Mouse (Mus musculus) stomach, postnatal 0 days (tissue): ENCODE measurements around the gene Maff. TPM values are rescaled to one million over a fixed set of nuclear protein-coding genes. Genes with fewer than 3 reads are reported as not detected.
A peak's percentile ranks its signal among the peaks of the same experiment; 100 is the strongest.

Experiments
- ATAC-seq: fragments of 200-750 bp; cut with Nextera tagmentation; 2 replicates; pipeline ENCODE4 v1.8.0; 2017; ENCODE audit not compliant: low FRiP score, low TSS enrichment
- DNase-seq: peaks from one replicate; pipeline ENCODE4 v3.0.0-alpha.2; 2016; ENCODE audit warnings: low spot score
- H3K27ac ChIP-seq: fragments of 300-500 bp; sonication (generic); replicated peaks from 2 replicates; pipeline ENCODE4 v1.5.1; 2014; ENCODE audit warnings: mild to moderate bottlenecking, control low read depth
- H3K27me3 ChIP-seq: fragments of 300-500 bp; sonication (generic); 2 replicates; pipeline ENCODE4 v1.6.1; 2014; ENCODE audit warnings: low read length; ENCODE audit not compliant: control insufficient read depth, insufficient read depth
- H3K36me3 ChIP-seq: fragments of 300-500 bp; sonication (generic); 2 replicates; pipeline ENCODE4 v1.6.1; 2014; ENCODE audit warnings: low read length, mixed read lengths; ENCODE audit not compliant: control insufficient read depth, insufficient read depth
- H3K4me1 ChIP-seq: fragments of 300-500 bp; sonication (generic); replicated peaks from 2 replicates; pipeline ENCODE4 v1.6.1; 2014; ENCODE audit warnings: antibody characterized with exemption; ENCODE audit not compliant: control insufficient read depth, insufficient read depth
- H3K4me2 ChIP-seq: fragments of 300-500 bp; sonication (generic); replicated peaks from 2 replicates; pipeline ENCODE4 v1.6.1; 2014; ENCODE audit warnings: low read depth, mild to moderate bottlenecking, control low read depth, moderate library complexity
- H3K4me3 ChIP-seq: fragments of 300-500 bp; sonication (generic); 2 replicates; pipeline ENCODE4 v1.5.1; 2014; ENCODE audit warnings: low read depth, low read length, control low read depth
- H3K9ac ChIP-seq: fragments of 300-500 bp; sonication (generic); 2 replicates; pipeline ENCODE4 v1.6.1; 2014; ENCODE audit warnings: mild to moderate bottlenecking, low read length, control low read depth, mixed read lengths
- H3K9me3 ChIP-seq: fragments of 300-500 bp; sonication (generic); 2 replicates; pipeline ENCODE4 v1.6.1; 2016; ENCODE audit warnings: low read length; ENCODE audit not compliant: control insufficient read depth
- CTCF ChIP-seq: IDR thresholded peaks from 2 replicates; pipeline ENCODE4 v1.5.1; 2016; ENCODE audit warnings: antibody characterized with exemption, low read depth, mild to moderate bottlenecking, moderate library complexity
- EP300 ChIP-seq: optimal IDR thresholded peaks from 2 replicates; pipeline ENCODE3; 2016; ENCODE audit warnings: antibody characterized with exemption
- WGBS: fragments of 180-500 bp; shearing (Covaris S2); extraction: QIAGEN DNeasy Blood & Tissue Kit; methylation state at CpG from one replicate; pipeline ENCODE4 v1.1.7; 2014; 5-methylcytosine and 5-hydroxymethylcytosine counted together
- polyA plus RNA-seq: library from polyadenylated mRNA; unstranded; fragments of >200 nt; fragmentation: Nextera tagmentation; extraction: Ambion mirVana; gene quantifications from 2 replicates; pipeline ENCODE4 v1.2.1, GENCODE M21; 2015

The Maff gene
- polyA plus RNA-seq, result 11.4 and 11.9 TPM in 2 replicates

DNA sequence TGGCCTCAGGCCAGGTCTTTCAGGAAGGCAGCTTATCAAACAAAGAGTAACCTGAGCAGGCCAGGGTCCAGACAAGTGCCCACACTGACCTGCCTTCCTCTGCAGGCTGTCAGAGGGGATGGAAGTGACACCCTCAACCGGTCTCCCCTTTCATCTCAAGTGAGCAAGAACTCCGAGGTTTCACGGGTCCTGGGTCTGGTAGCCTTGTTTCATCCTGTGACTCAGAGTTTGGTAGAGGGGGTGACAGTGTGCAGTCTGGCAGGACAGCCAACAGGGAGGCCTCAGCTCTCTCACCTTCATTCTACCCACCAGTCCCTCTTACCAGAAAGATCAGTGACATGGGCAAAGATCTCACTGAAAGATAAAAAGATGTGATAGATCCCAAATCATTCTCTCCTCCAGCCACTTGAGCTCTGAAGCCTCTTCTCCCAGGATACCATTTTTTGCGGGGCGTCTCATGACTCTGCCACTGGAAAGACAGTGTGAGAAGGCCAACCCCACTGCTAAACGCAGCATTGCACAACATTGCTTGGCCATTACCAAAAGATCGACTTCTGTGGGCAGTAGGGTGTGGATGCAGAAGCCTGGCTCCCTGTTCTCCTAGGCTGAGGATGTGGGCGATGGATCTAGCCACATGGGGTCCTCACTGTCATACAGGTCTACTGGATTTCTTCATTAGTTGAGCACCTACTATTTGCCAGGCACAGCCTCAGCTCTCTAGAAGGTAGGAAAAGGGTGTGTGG is at the start of gene Maff:
TSS of gene Maff (plus strand) at position 571 of the 743 bp plus-strand sequence.
- H3K4me2 ChIP-seq, result peak within 1 kb of the TSS; percentile 91
- TF ChIP-seq EP300 (no peak), CTCF (0 out of 2 replicates have a peak, but pooled peaks have one; percentile 25)
- no peaks in the 10 kb centered on the region for H3K36me3 ChIP-seq
- peak; percentile 15 for DNase-seq
- no peaks in the 10 kb centered on the region for H3K27me3 ChIP-seq
- H3K4me3 ChIP-seq, result peak within 1 kb of the TSS; percentile 79
- H3K9ac ChIP-seq, result peak within 1 kb of the TSS; percentile 91
- peaks cover 11% of the 10 kb centered on the region for H3K4me1 ChIP-seq
- H3K9me3 ChIP-seq, result no peaks in the 10 kb centered on the region
- WGBS, result 53% methylated on average over 8 of the region's 8 CpGs
- H3K27ac ChIP-seq, result peak within 1 kb of the TSS; percentile 98
- no peak for ATAC-seq

DNA sequence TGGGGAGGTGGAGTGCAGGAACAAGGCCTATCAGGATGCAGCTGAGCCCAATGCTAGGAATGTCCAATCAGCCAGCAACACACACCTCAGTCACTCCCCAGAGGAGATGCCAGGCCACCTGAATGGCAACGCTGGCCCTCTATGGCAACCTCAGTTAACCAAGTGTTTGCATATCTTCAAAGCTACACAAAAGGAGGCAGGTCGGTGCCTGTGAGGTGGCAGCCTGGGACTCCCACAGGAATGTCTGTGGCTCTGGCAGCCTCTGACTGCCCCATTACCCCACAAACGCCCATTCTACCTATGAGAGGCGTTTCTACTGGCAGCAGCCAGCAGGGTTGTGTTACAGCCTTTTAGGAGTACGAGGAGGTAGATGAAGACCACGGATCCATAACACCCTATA is 47.9 kb upstream of the Maff start:
- Histone ChIP-seq H3K4me3 (no peak overlapping the region), H3K27ac (no peak overlapping the region), H3K27me3 (no peaks in the 10 kb centered on the region), H3K4me1 (no peaks in the 10 kb centered on the region; the same call in 1 of the 2 replicates), H3K9me3 (no peaks in the 10 kb centered on the region), H3K9ac (no peak overlapping the region), H3K36me3 (peaks cover 3% of the 10 kb centered on the region), H3K4me2 (no peak overlapping the region)
- DNase-seq, result no peak
- no peak for TF ChIP-seq CTCF
- TF ChIP-seq EP300, result no peak
- peak; percentile 22; the same call in 1 of the 2 replicates for ATAC-seq
- 69% methylated on average over 6 of the region's 6 CpGs for WGBS

DNA sequence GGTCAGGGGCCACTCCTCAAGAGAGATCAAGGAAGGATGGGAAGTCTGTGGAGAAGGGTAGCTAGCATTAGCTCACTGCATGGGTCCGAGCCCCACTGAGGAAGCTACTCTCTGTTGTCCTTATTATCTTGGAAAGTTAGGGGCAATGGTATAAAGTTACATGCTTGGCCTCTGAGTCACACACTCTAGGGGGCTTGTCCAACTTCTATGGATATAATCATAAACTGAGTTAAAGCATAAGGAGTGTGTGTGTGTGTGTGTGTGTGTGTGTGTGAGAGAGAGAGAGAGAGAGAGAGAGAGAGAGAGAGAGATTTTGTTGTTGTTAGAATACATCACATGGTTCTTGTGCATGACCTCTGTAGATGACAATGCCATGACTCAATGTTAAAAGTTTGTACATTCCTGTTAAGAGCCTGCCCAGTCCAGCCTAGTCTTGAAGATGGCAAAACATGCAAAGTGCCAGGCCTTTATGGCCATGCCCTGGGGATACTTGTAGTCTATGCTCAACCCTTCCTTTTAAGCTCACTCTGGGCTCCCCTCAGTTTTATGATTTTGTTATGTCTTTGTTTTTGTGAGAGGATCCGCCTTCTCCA is 46.8 kb upstream of the Maff start:
- no peak overlapping the region for H3K4me3 ChIP-seq
- H3K9me3 ChIP-seq, result no peaks in the 10 kb centered on the region
- no peak overlapping the region for H3K4me2 ChIP-seq
- no peak overlapping the region for H3K27ac ChIP-seq
- TF ChIP-seq EP300, result no peak
- no peak for TF ChIP-seq CTCF
- H3K36me3 ChIP-seq, result peaks cover 3% of the 10 kb centered on the region
- 74% methylated on average over 2 of the region's 2 CpGs for WGBS
- ATAC-seq (no peak; the same call in 1 of the 2 replicates), DNase-seq (no peak)
- no peaks in the 10 kb centered on the region; the same call in 1 of the 2 replicates for H3K4me1 ChIP-seq
- H3K9ac ChIP-seq, result no peak overlapping the region
- no peaks in the 10 kb centered on the region for H3K27me3 ChIP-seq

DNA sequence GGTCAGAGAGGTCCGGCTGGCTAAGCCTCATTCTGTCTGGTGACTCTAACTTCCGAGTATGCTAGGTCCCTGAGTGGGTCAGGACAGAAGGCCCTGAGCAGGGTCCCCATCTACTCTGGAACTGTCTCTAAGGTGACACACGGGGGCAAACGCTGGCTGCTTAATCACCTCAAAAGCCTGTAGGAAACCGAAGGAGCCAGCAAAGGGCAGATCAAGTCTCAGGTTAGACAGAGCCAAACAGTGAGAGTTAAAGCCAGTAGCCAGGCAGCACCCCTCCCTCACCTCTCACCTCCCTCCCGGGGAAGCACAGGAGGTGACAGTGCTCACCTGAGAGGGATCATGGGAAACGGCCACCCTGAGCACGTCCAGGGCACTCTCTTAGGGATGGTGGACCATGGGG is 42.7 kb upstream of the Maff start:
- Histone ChIP-seq H3K4me1 (no peaks in the 10 kb centered on the region; the same call in 1 of the 2 replicates), H3K4me3 (no peak overlapping the region), H3K9me3 (no peaks in the 10 kb centered on the region), H3K9ac (no peak overlapping the region), H3K27me3 (no peaks in the 10 kb centered on the region), H3K4me2 (no peak overlapping the region), H3K36me3 (peaks cover 3% of the 10 kb centered on the region), H3K27ac (no peak overlapping the region)
- no peak for DNase-seq
- no peak for ATAC-seq
- WGBS, result 87% methylated on average over 8 of the region's 8 CpGs
- TF ChIP-seq CTCF (no peak), EP300 (no peak)

DNA sequence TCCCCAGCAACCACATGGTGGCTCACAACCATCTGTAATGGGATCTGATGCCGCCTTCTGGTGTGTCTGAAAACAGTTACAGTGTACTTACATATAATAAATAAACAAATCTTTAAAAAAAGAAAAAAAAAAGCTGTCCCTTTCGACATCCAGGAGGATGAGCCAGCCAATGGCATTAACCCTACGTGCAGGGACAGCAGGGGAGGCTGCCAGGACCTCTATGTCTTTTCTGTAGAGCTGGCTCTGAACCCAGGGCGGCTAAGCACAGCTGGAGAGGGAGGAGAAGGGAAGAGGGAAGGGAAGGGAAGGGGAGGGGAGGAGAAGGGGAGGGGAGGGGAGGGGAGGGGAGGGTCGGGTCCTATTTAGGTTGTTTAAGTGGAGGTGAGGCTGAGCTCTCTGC is 41.6 kb upstream of the Maff start:
- Histone ChIP-seq H3K9me3 (no peaks in the 10 kb centered on the region), H3K4me2 (no peak overlapping the region), H3K36me3 (peaks cover 3% of the 10 kb centered on the region), H3K27me3 (no peaks in the 10 kb centered on the region), H3K4me3 (no peak overlapping the region), H3K9ac (no peak overlapping the region), H3K27ac (no peak overlapping the region), H3K4me1 (no peaks in the 10 kb centered on the region)
- 52% methylated on average over 3 of the region's 5 CpGs for WGBS
- ATAC-seq, result no peak
- no peak for DNase-seq
- no peak for TF ChIP-seq EP300
- no peak for TF ChIP-seq CTCF

DNA sequence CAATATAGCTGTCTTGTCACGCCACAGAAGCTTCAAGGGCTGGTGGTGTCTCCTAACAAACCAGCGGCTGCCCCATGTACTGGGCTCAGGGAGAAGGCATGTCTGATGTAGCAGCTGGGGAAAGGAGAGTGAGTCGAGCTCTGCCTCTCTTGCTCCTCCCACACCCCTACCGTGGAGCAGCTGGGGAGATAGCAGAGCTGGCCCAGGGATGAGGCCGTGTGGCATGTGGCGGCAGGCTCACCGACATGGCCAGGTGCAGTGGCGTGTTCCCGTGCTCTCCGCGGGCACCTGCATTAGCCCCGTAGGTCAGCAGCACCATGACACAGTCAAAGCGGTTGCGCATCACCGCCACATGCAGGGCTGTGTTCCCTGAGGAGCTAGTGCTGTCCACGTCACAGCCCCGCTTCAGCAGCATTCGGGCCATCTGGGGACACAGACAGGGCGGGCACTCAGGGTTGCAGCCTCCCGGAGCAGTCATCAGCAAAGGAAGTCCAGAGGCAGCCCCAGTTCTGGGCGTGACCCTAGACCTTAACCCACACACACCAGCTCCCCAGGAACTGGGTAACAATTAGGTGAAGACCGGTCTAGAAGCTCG is 40.3 kb upstream of the Maff start:
- no peaks in the 10 kb centered on the region for H3K4me1 ChIP-seq
- no peaks in the 10 kb centered on the region for H3K9me3 ChIP-seq
- H3K4me3 ChIP-seq, result no peak overlapping the region
- H3K36me3 ChIP-seq, result no peaks in the 10 kb centered on the region; the same call in 1 of the 2 replicates
- 75% methylated on average over 23 of the region's 23 CpGs for WGBS
- ATAC-seq (no peak), DNase-seq (no peak)
- H3K27me3 ChIP-seq, result no peaks in the 10 kb centered on the region
- no peak for TF ChIP-seq EP300
- no peak for TF ChIP-seq CTCF
- no peak overlapping the region for H3K27ac ChIP-seq
- no peak overlapping the region for H3K4me2 ChIP-seq
- no peak overlapping the region for H3K9ac ChIP-seq
